Comparison of ENCODE assay signal across 31 mouse cellular contexts in the genomic region with DNA sequence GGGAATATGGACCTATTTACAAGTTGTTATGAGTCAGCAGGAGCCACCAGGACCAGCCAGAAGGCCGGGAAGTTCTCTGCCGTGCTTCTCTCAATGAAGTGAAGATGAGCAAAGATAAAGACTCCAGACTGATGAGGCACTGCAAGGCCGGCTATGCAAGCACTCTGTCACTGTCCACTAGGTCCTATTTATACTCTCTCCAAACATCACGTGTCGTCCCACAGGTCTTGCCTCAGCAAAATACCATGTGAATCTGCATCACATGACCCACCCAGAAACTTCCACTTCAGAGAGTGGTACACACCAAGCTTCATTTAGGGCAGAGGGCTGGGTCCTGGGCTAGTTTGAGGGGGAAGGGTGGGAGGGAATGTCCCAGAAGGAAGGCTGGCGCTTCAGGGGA.
A peak's percentile ranks its signal among the peaks of the same experiment; 100 is the strongest.
DNase-seq lines count a peak whose midpoint lies in the region.
"Had no signal": no experiment of that assay in that cellular context is flagged by ENCODE, and none has a peak within 500 bp of the region (broad histone marks: within the 10 kb centered on the region; RNA-seq: fewer than 3 reads in every experiment).

No protein-coding gene starts in this region.

- DNase-seq in heart, adult 8-10 months (ENCODE audit: low spot score), result peak; percentile 2
- no peak for DNase-seq in heart, postnatal 25 days (ENCODE audit: low spot score)
- DNase-seq in layer of hippocampus, adult 9-11 months, result peak; percentile 46
- no peak for DNase-seq in layer of hippocampus, postnatal 10 days (ENCODE audit: low spot score in 2 of 2)
- DNase-seq in adrenal gland, postnatal 36 days, result peak; percentile 13 to 27
- peak; percentile 39 for DNase-seq in splenic B cell, adult 2 months (ENCODE audit: low read depth, low spot score)
- DNase-seq in right cerebral cortex, postnatal 14 days, result no peak
- DNase-seq in kidney, postnatal 36 days, result no peak
- DNase-seq: B cell, adult 2 months; cerebellum, adult 18-20 months; cerebellum, postnatal 10 days; forebrain, postnatal 0 days; gastrocnemius, postnatal 10 days; kidney, adult 9 months; kidney, postnatal 10 days; lung, embryonic 14.5 days; lung, postnatal 14 days; midbrain, embryonic 14.5 days; retina, postnatal 1 day; right cerebral cortex, postnatal 25 days; spleen, adult 18-20 months; thymus, adult 18-20 months; thymus, postnatal 4 days had no signal

- intact Hi-C loops in heart, postnatal 25 days (cut with DNase I), result no loop called here

- H3K36me3 ChIP-seq in splenic B cell, adult 2 months (ENCODE audit: control insufficient read depth, insufficient read depth, low read length, poor library complexity, severe bottlenecking), result no peaks in the 10 kb centered on the region
- H3K36me3 ChIP-seq: embryonic facial prominence, embryonic 10.5 days; embryonic facial prominence, embryonic 15.5 days; forebrain, embryonic 12.5 days; heart, embryonic 10.5 days; limb, embryonic 10.5 days; limb, embryonic 15.5 days; liver, embryonic 15.5 days; neural tube, embryonic 15.5 days had no signal

- H3K27me3 ChIP-seq in splenic B cell, adult 2 months (ENCODE audit: control insufficient read depth, insufficient read depth, low read length, poor library complexity, severe bottlenecking), result no peaks in the 10 kb centered on the region
- H3K27me3 ChIP-seq: embryonic facial prominence, embryonic 15.5 days; forebrain, embryonic 12.5 days; liver, embryonic 15.5 days; neural tube, embryonic 15.5 days had no signal

Comparison
In these comparisons a context has a peak if more than half of its experiments do, and no peak if none do; other contexts are left out.
1. DNase-seq: peak in heart, adult 8-10 months (single experiment), layer of hippocampus, adult 9-11 months (single experiment), adrenal gland, postnatal 36 days (2 of 2) and splenic B cell, adult 2 months (single experiment); none in heart, postnatal 25 days (single experiment), layer of hippocampus, postnatal 10 days (0 of 2), right cerebral cortex, postnatal 14 days (single experiment) and kidney, postnatal 36 days (0 of 2).